Mouse (Mus musculus) liver, embryonic 16.5 days (tissue): ENCODE measurements around the gene Mtus2. TPM values are rescaled to one million over a fixed set of nuclear protein-coding genes. Genes with fewer than 3 reads are reported as not detected.

Experiments
- ATAC-seq: fragments of 200-750 bp; cut with Nextera tagmentation; 2 replicates; pipeline ENCODE4 v1.8.0; 2017; ENCODE audit warnings: low read depth, mild to moderate bottlenecking, moderate number of reproducible peaks, moderate library complexity
- H3K27ac ChIP-seq: fragments of 300-500 bp; sonication (generic); 2 replicates; pipeline ENCODE4 v1.5.1; 2014; ENCODE audit warnings: mild to moderate bottlenecking, low read length
- H3K27me3 ChIP-seq: fragments of 300-500 bp; sonication (generic); 2 replicates; pipeline ENCODE4 v1.6.1; 2014; ENCODE audit warnings: low read depth, low read length, mixed read lengths; ENCODE audit not compliant: control insufficient read depth, insufficient read depth
- H3K36me3 ChIP-seq: fragments of 300-500 bp; sonication (generic); 2 replicates; pipeline ENCODE4 v1.6.1; 2014; ENCODE audit warnings: mild to moderate bottlenecking; ENCODE audit not compliant: control insufficient read depth, insufficient read depth
- H3K4me1 ChIP-seq: fragments of 300-500 bp; sonication (generic); 2 replicates; pipeline ENCODE4 v1.6.1; 2014; ENCODE audit warnings: low read depth, low read length, mixed read lengths; ENCODE audit not compliant: control insufficient read depth
- H3K4me2 ChIP-seq: fragments of 300-500 bp; sonication (generic); 2 replicates; pipeline ENCODE4 v1.6.1; 2014; ENCODE audit warnings: low read depth, low read length, mixed read lengths
- H3K4me3 ChIP-seq: fragments of 300-500 bp; sonication (generic); 2 replicates; pipeline ENCODE4 v1.5.1; 2014; ENCODE audit warnings: low read depth, mild to moderate bottlenecking, low read length
- H3K9ac ChIP-seq: fragments of 300-500 bp; sonication (generic); 2 replicates; pipeline ENCODE4 v1.6.1; 2014; ENCODE audit warnings: low read depth, low read length
- H3K9me3 ChIP-seq: fragments of 300-500 bp; sonication (generic); replicated peaks from 2 replicates; pipeline ENCODE4 v1.6.1; 2016; ENCODE audit warnings: low read length; ENCODE audit not compliant: control insufficient read depth
- WGBS: fragments of 180-500 bp; shearing (Covaris S2); extraction: QIAGEN DNeasy Blood & Tissue Kit; methylation state at CpG from one replicate; pipeline ENCODE4 v1.1.7; 2014; ENCODE audit not compliant: insufficient replicate concordance; 5-methylcytosine and 5-hydroxymethylcytosine counted together
- polyA plus RNA-seq: library from polyadenylated mRNA; unstranded; fragments of >200 nt; fragmentation: Nextera tagmentation; extraction: Ambion mirVana; gene quantifications from 2 replicates; pipeline ENCODE4 v1.2.1, GENCODE M21; 2015

Gene Mtus2
- polyA plus RNA-seq, 1 experiment from 2014 or later, result 0.72 TPM

DNA sequence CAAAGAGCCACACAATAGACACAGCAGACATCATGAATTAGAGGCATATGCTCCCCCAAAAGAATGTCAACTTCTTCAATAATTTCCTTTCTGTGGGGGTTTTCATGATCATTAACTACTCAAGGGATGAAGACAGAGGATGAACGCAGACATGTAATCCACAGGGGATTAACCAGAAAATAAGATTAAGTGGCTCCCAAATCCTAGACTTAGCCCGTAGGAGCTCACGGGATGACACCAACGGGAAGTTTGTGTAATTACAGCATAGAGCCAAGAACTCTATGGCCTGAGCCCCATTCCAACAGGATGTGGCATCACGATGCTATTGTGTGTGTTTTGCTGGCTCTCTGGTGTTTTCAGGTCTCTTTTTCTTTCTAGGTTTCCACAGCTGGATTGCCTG, 12.4 kb downstream of the Mtus2 start:
- no peak overlapping the region for H3K4me2 ChIP-seq
- no peaks in the 10 kb centered on the region for H3K9me3 ChIP-seq
- no peaks in the 10 kb centered on the region for H3K27me3 ChIP-seq
- H3K4me3 ChIP-seq, result no peak overlapping the region
- no peak overlapping the region for H3K9ac ChIP-seq
- no peak overlapping the region for H3K27ac ChIP-seq
- no peaks in the 10 kb centered on the region for H3K4me1 ChIP-seq
- WGBS, result 64% methylated on average over 5 of the region's 5 CpGs
- ATAC-seq, result no peak
- H3K36me3 ChIP-seq, result no peaks in the 10 kb centered on the region

DNA sequence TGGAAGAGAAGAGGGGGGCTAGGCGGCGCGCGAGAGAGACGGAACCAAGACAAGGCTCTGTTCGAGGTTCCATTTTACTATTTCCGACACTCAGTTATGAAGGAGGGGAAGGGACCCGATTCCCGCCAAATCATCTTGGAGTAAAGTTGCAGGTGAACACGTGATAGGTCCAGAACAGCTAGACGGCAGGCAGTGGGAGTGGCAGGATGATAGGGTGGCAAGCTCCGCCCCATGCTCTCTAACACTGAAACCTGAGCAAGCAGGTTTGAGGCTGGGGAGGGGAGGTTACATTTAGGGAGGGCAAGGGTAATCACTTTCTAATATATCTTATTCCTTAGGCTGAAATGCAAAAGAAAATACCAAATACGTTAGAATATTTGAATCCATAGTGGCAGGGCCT, 18.9 kb downstream of the Mtus2 start:
- no peaks in the 10 kb centered on the region for H3K27me3 ChIP-seq
- no peak overlapping the region for H3K27ac ChIP-seq
- no peak overlapping the region for H3K9ac ChIP-seq
- H3K9me3 ChIP-seq, result no peaks in the 10 kb centered on the region
- H3K4me1 ChIP-seq, result no peaks in the 10 kb centered on the region
- WGBS, result 54% methylated on average over 13 of the region's 13 CpGs
- H3K4me3 ChIP-seq, result no peak overlapping the region
- no peak for ATAC-seq
- H3K36me3 ChIP-seq, result no peaks in the 10 kb centered on the region
- no peak overlapping the region for H3K4me2 ChIP-seq

DNA sequence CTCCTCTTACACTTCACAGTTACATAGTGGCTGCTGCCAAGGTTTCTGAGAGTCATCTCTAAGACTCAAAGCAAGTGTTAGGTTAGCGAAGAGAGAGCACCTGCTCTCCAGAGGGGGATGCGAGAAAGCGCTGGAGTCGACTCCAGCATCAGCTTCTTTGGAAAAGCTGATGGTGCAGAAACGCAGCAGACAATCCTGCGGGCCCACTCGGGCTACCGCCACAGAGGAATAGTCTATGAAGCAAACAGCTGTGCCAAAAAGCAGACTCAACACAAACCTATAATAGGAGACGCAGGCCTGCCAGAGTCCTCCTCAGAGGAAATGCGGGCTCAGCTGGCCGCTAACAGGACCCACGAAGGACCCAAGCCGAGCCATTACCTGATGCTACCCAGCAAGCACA, 23.5 kb downstream of the Mtus2 start:
- no peaks in the 10 kb centered on the region for H3K4me1 ChIP-seq
- no peak overlapping the region for H3K9ac ChIP-seq
- ATAC-seq, result no peak
- WGBS, result 71% methylated on average over 13 of the region's 13 CpGs
- H3K4me3 ChIP-seq, result no peak overlapping the region
- no peaks in the 10 kb centered on the region for H3K9me3 ChIP-seq
- no peaks in the 10 kb centered on the region for H3K36me3 ChIP-seq
- H3K4me2 ChIP-seq, result no peak overlapping the region
- H3K27ac ChIP-seq, result no peak overlapping the region
- H3K27me3 ChIP-seq, result no peaks in the 10 kb centered on the region

DNA sequence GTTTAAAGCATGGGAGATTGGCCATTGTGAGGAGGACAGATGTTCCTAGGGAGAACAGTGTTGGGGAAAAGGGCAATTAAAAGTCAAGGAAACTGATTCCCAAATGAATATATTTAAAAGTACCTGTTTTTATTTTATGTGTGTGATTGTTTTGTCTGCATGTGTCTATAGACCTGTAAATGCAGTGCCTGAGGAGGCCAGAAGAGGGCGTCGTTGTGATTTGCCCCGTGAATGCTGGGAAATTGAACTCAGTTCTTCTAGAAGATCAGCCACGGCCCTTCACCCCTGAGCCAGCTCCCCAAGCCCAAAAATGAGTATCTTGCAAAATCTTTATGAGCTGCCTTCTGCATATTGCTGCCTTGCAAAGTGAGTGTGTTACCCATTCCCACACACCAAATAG, 33.2 kb downstream of the Mtus2 start:
- no peak overlapping the region for H3K27ac ChIP-seq
- ATAC-seq, result no peak
- no peaks in the 10 kb centered on the region for H3K9me3 ChIP-seq
- WGBS, result 43% methylated on average over 4 of the region's 4 CpGs
- H3K27me3 ChIP-seq, result no peaks in the 10 kb centered on the region
- H3K36me3 ChIP-seq, result no peaks in the 10 kb centered on the region
- no peak overlapping the region for H3K4me3 ChIP-seq
- H3K9ac ChIP-seq, result no peak overlapping the region
- no peak overlapping the region for H3K4me2 ChIP-seq
- H3K4me1 ChIP-seq, result no peaks in the 10 kb centered on the region

DNA sequence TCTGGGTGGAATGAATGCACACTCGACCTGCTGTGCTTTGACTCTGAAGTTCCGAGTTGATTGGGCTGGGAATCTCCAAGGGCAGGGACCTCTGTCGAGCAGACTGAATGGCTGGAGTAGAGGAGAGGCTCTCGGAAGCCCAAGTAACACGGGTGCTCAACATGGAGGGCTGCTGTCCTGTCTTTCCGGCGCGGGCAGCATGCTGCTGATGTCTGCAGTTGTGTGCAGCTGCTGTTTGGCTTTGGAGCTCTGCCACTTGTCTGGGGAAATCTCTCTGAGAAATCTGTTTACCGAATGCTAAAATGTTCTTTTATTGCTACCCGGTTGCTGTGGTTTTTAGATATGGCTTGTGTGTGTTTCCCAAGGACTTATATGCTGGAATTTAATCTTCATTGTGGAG, 33.7 kb downstream of the Mtus2 start:
- 68% methylated on average over 10 of the region's 10 CpGs for WGBS
- H3K27ac ChIP-seq, result no peak overlapping the region
- no peaks in the 10 kb centered on the region for H3K4me1 ChIP-seq
- ATAC-seq, result no peak
- H3K27me3 ChIP-seq, result no peaks in the 10 kb centered on the region
- no peaks in the 10 kb centered on the region for H3K9me3 ChIP-seq
- H3K9ac ChIP-seq, result no peak overlapping the region
- no peak overlapping the region for H3K4me3 ChIP-seq
- no peaks in the 10 kb centered on the region for H3K36me3 ChIP-seq
- no peak overlapping the region for H3K4me2 ChIP-seq

DNA sequence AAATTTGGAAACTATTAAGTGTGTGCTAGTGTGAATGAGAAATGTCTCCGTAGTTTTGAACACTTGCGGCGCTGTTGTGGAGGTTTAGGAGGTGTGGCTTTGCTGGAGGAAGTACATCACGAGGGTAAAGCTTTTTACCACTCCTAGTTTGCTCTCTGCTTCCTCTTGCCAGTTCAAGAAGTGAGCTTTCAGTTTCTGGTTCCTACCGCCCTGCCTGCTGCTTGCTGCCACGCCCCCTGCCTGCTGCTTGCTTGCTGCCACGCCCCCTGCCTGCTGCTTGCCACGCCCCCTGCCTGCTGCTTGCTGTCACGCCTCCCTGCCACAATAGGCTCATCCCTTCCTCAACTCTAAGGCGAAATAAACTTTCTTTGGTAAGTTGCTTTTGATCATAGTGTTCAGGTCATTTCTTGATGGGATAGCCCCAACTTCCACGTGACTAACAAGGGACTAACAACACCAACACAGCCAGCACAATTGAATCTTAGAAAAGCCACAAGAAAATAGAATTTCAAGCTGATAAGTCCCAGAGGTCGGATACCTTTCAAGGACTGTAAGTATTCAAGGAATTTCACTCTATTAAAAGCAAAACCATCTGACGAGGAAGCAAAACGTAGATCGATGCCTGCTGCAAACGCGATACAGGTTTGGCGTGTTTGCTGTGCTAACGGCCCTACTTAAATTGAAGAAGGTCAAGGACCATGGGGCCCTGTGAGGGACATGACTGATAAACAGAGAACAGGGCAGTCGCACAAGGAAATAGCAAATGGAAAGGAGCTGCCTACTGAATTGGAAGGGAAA, 35.7 kb downstream of the Mtus2 start:
- Histone ChIP-seq H3K36me3 (no peaks in the 10 kb centered on the region), H3K27ac (no peak overlapping the region), H3K9me3 (no peaks in the 10 kb centered on the region), H3K4me2 (peak overlapping the region; percentile 38), H3K4me3 (peak overlapping the region; percentile 6; the same call in 1 of the 2 replicates), H3K27me3 (no peaks in the 10 kb centered on the region), H3K9ac (no peak overlapping the region), H3K4me1 (no peaks in the 10 kb centered on the region)
- WGBS, result 22% methylated on average over 20 of the region's 20 CpGs
- ATAC-seq, result peak; percentile 64

DNA sequence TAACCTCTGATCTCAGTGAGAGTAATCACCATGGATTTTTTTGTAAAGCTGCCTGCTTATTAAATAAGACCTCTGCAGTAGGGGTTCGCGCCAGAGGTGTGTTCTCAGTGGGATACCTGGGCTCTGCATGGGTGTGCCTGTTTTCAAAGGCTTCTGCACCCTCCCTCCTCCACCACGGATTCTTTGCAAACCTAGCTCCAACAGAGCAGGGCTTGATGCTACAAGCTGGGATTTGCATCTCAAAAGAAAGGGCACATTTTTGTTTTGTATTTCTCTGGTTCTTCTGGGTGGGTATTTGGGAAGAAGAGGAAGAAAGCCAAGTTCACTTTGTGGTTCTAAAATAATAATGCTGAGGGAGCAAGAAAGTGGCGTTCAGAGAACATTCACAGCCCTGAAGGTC, 48.1 kb downstream of the Mtus2 start:
- WGBS, result 28% methylated on average over 4 of the region's 4 CpGs
- no peak overlapping the region for H3K27ac ChIP-seq

DNA sequence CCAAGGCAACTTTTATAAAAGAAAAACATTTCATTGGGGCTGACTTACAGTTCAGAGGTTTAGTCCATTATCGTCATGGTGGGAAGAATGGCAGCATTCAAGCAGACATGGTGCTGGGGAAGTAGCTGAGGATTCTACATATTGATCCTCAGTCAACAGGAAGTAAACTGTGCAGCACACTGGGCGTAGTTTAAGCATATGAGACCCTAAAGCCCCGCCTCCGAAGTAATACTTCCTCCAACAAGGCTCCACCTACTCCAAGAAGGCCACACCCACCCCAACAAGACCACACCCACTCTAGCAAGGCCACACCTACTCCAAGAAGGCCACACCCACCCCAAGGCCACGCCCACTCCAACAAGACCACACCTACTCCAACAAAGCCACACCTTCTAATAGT, 55.0 kb downstream of the Mtus2 start:
- Histone ChIP-seq H3K36me3 (no peaks in the 10 kb centered on the region), H3K27me3 (no peaks in the 10 kb centered on the region), H3K4me1 (no peaks in the 10 kb centered on the region), H3K27ac (no peak overlapping the region), H3K9me3 (no peaks in the 10 kb centered on the region), H3K4me3 (no peak overlapping the region), H3K9ac (no peak overlapping the region), H3K4me2 (no peak overlapping the region)
- 63% methylated on average over 5 of the region's 5 CpGs for WGBS
- no peak for ATAC-seq

More for the DNA sequence above, 48.1 kb downstream of the Mtus2 start:
- H3K9me3 ChIP-seq, result no peaks in the 10 kb centered on the region
- H3K4me2 ChIP-seq, result no peak overlapping the region
- H3K4me1 ChIP-seq, result no peaks in the 10 kb centered on the region
- no peaks in the 10 kb centered on the region for H3K36me3 ChIP-seq
- no peak for ATAC-seq
- H3K4me3 ChIP-seq, result no peak overlapping the region
- no peak overlapping the region for H3K9ac ChIP-seq
- H3K27me3 ChIP-seq, result no peaks in the 10 kb centered on the region

DNA sequence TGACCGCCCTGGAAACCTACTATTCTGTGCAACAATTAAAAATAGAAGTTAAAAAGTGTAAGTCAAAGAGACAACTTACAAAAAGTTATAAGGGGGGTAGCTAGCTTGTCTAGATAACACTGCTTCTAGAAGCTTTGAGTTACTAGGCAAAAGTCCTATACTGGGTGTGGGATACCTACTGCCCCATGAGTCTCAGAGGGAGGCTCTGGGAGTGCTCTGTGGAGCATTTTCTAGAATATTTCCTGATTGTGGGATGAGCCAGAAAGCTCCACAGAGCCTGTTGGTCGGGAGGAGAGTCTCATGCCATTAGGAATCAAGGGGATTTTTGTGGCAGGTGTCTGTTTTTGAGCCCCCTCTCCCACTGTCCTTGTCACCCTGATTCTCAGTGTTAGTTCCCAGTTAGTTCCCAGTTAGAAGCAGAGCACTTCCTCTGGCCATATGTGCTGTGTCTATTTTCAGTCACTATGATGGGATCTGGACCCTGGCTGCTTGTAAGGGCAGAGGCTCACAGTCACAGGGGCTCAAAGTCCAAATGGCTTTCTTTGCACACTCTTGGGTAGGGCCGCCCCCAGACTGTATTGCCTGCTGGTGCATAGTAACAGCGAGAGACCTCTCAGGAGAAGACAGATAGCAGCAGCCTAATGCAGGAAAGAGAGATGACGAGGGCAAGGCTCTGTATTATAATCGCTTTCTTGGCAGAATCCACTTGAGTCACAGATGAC, 57.2 kb downstream of the Mtus2 start:
- Histone ChIP-seq H3K36me3 (no peaks in the 10 kb centered on the region), H3K4me2 (no peak overlapping the region), H3K4me1 (no peaks in the 10 kb centered on the region), H3K4me3 (no peak overlapping the region), H3K27me3 (no peaks in the 10 kb centered on the region), H3K9me3 (no peaks in the 10 kb centered on the region), H3K27ac (no peak overlapping the region), H3K9ac (no peak overlapping the region)
- WGBS, result 35% methylated on average over 6 of the region's 6 CpGs
- no peak for ATAC-seq
